Mouse (Mus musculus): ENCODE data around the gene Cfap126. TPM values are rescaled to one million over a fixed set of nuclear protein-coding genes. Genes with fewer than 3 reads are reported as not detected.

Cfap126 gene
- polyA plus RNA-seq, 1 experiment from 2014 or later, result 1.9 TPM

- H3K4me2 ChIP-seq (replicated peaks; ENCODE audit: low read depth), result no peak overlapping the region
- no peak overlapping the region for H3K27ac ChIP-seq (ENCODE audit: low read depth, low read length)
- no peaks in the 10 kb centered on the region for H3K27me3 ChIP-seq (replicated peaks; ENCODE audit: control insufficient read depth, insufficient read depth, low read length)
- H3K9ac ChIP-seq (ENCODE audit: low read depth, low read length), result no peak overlapping the region
- no peak overlapping the region for H3K4me3 ChIP-seq (ENCODE audit: low read depth, low read length)
- no peak for ATAC-seq
- no peaks in the 10 kb centered on the region for H3K36me3 ChIP-seq (ENCODE audit: control insufficient read depth, insufficient read depth)
- 79% methylated on average over 6 of the region's 6 CpGs for WGBS
- no peak for TF ChIP-seq CTCF (IDR thresholded peaks at IDR 0.05; ENCODE audit: low read depth)
- H3K9me3 ChIP-seq (ENCODE audit: control insufficient read depth), result no peaks in the 10 kb centered on the region
- no peaks in the 10 kb centered on the region for H3K4me1 ChIP-seq (replicated peaks; ENCODE audit: control insufficient read depth, insufficient read depth, low read length)
Measured at GRCm38 (mm10) chr1:171105226-171105625, 8.5 kb upstream of the Cfap126 start.

- Histone ChIP-seq H3K36me3 (ENCODE audit: control insufficient read depth, insufficient read depth) (no peaks in the 10 kb centered on the region), H3K27me3 (replicated peaks; ENCODE audit: control insufficient read depth, insufficient read depth, low read length) (no peaks in the 10 kb centered on the region), H3K9ac (ENCODE audit: low read depth, low read length) (no peak overlapping the region), H3K4me2 (replicated peaks; ENCODE audit: low read depth) (no peak overlapping the region), H3K27ac (ENCODE audit: low read depth, low read length) (no peak overlapping the region), H3K4me3 (ENCODE audit: low read depth, low read length) (no peak overlapping the region), H3K4me1 (replicated peaks; ENCODE audit: control insufficient read depth, insufficient read depth, low read length) (no peaks in the 10 kb centered on the region), H3K9me3 (ENCODE audit: control insufficient read depth) (no peaks in the 10 kb centered on the region)
- ATAC-seq, result no peak
- TF ChIP-seq CTCF (IDR thresholded peaks at IDR 0.05; ENCODE audit: low read depth), result no peak
- WGBS, result 44% methylated on average over 9 of the region's 9 CpGs
Measured at GRCm38 (mm10) chr1:171109620-171110019, 4.1 kb upstream of the Cfap126 start.

- Histone ChIP-seq H3K4me1 (replicated peaks; ENCODE audit: control insufficient read depth, insufficient read depth, low read length) (no peaks in the 10 kb centered on the region), H3K9me3 (ENCODE audit: control insufficient read depth) (no peaks in the 10 kb centered on the region), H3K27me3 (replicated peaks; ENCODE audit: control insufficient read depth, insufficient read depth, low read length) (no peaks in the 10 kb centered on the region), H3K27ac (ENCODE audit: low read depth, low read length) (no peak overlapping the region), H3K4me3 (ENCODE audit: low read depth, low read length) (peak overlapping the region; percentile 68), H3K9ac (ENCODE audit: low read depth, low read length) (peak overlapping the region; percentile 50; the same call in 1 of the 2 replicates), H3K4me2 (replicated peaks; ENCODE audit: low read depth) (peak overlapping the region; percentile 76), H3K36me3 (ENCODE audit: control insufficient read depth, insufficient read depth) (no peaks in the 10 kb centered on the region)
- no peak for TF ChIP-seq CTCF (IDR thresholded peaks at IDR 0.05; ENCODE audit: low read depth)
- 24% methylated on average over 15 of the region's 15 CpGs for WGBS
- no peak for ATAC-seq
Measured at GRCm38 (mm10) chr1:171110659-171111019, 3.1 kb upstream of the Cfap126 start.

- Histone ChIP-seq H3K4me2 (replicated peaks; ENCODE audit: low read depth) (peak overlapping the region; percentile 76), H3K27me3 (replicated peaks; ENCODE audit: control insufficient read depth, insufficient read depth, low read length) (no peaks in the 10 kb centered on the region), H3K27ac (ENCODE audit: low read depth, low read length) (peak overlapping the region; percentile 80), H3K4me1 (replicated peaks; ENCODE audit: control insufficient read depth, insufficient read depth, low read length) (no peaks in the 10 kb centered on the region), H3K9me3 (ENCODE audit: control insufficient read depth) (no peaks in the 10 kb centered on the region), H3K4me3 (ENCODE audit: low read depth, low read length) (peak overlapping the region; percentile 68), H3K36me3 (ENCODE audit: control insufficient read depth, insufficient read depth) (no peaks in the 10 kb centered on the region), H3K9ac (ENCODE audit: low read depth, low read length) (peak overlapping the region; percentile 50)
- WGBS, result under 1% methylated on average over 38 of the region's 38 CpGs
- peak; percentile 98 for TF ChIP-seq CTCF (IDR thresholded peaks at IDR 0.05; ENCODE audit: low read depth)
- peak; percentile 84 for ATAC-seq
Measured at GRCm38 (mm10) chr1:171111020-171111780, 2.5 kb upstream of the Cfap126 start.

GRCm38 (mm10) chr1:171111781-171112575, 1.7 kb upstream of the Cfap126 start:
- peak overlapping the region; percentile 80 for H3K27ac ChIP-seq (ENCODE audit: low read depth, low read length)
- no peaks in the 10 kb centered on the region for H3K27me3 ChIP-seq (replicated peaks; ENCODE audit: control insufficient read depth, insufficient read depth, low read length)
- no peak for TF ChIP-seq CTCF (IDR thresholded peaks at IDR 0.05; ENCODE audit: low read depth)
- no peaks in the 10 kb centered on the region for H3K36me3 ChIP-seq (ENCODE audit: control insufficient read depth, insufficient read depth)
- 3% methylated on average over 15 of the region's 15 CpGs for WGBS
- ATAC-seq, result no peak
- peak overlapping the region; percentile 68 for H3K4me3 ChIP-seq (ENCODE audit: low read depth, low read length)
- H3K9ac ChIP-seq (ENCODE audit: low read depth, low read length), result peak overlapping the region; percentile 28
- H3K4me1 ChIP-seq (replicated peaks; ENCODE audit: control insufficient read depth, insufficient read depth, low read length), result no peaks in the 10 kb centered on the region
- H3K4me2 ChIP-seq (replicated peaks; ENCODE audit: low read depth), result peak overlapping the region; percentile 76
- no peaks in the 10 kb centered on the region for H3K9me3 ChIP-seq (ENCODE audit: control insufficient read depth)

GRCm38 (mm10) chr1:171112986-171113385, 732 bp upstream of the Cfap126 start:
- H3K4me1 ChIP-seq (replicated peaks; ENCODE audit: control insufficient read depth, insufficient read depth, low read length), result no peaks in the 10 kb centered on the region
- H3K4me2 ChIP-seq (replicated peaks; ENCODE audit: low read depth), result no peak overlapping the region
- H3K9ac ChIP-seq (ENCODE audit: low read depth, low read length), result no peak overlapping the region
- ATAC-seq, result no peak
- H3K36me3 ChIP-seq (ENCODE audit: control insufficient read depth, insufficient read depth), result no peaks in the 10 kb centered on the region
- no peak for TF ChIP-seq CTCF (IDR thresholded peaks at IDR 0.05; ENCODE audit: low read depth)
- WGBS, result 74% methylated on average over 4 of the region's 4 CpGs
- H3K27me3 ChIP-seq (replicated peaks; ENCODE audit: control insufficient read depth, insufficient read depth, low read length), result no peaks in the 10 kb centered on the region
- no peaks in the 10 kb centered on the region for H3K9me3 ChIP-seq (ENCODE audit: control insufficient read depth)
- H3K27ac ChIP-seq (ENCODE audit: low read depth, low read length), result no peak overlapping the region
- no peak overlapping the region for H3K4me3 ChIP-seq (ENCODE audit: low read depth, low read length)

All from intestine, postnatal 0 days (tissue).